Mouse (Mus musculus) 3134 (cell line): ENCODE measurements around the gene Pgls.

Experiments used
- DNase-seq: peaks from one replicate; pipeline ENCODE4 v3.0.0-alpha.2; 2011; ENCODE audit warnings: low spot score; ENCODE audit not compliant: insufficient read length; ENCODE audit errors: extremely low read depth

The Pgls gene

GRCm38 (mm10) chr8:71591471-71592373 is at the start of gene Pgls:
Gene Pgls (plus strand): TSS chr8:71592176.
- peak; percentile 95 for DNase-seq

GRCm38 (mm10) chr8:71542632-71543343 is 49.2 kb upstream of the Pgls start, which contains the start of gene Mvb12a:
Gene Mvb12a (plus strand): TSS chr8:71542922.
- DNase-seq = peak; percentile 93

- DNase-seq = no peak
These were observed 48.2 kb upstream of the Pgls start for GRCm38 (mm10) chr8:71543755-71544154.

GRCm38 (mm10) chr8:71545053-71545452 is 46.9 kb upstream of the Pgls start:
- no peak for DNase-seq

GRCm38 (mm10) chr8:71547590-71547989 is 44.4 kb upstream of the Pgls start:
- DNase-seq = no peak

- DNase-seq = no peak
These were observed 41.2 kb upstream of the Pgls start for GRCm38 (mm10) chr8:71550754-71551153.

- no peak for DNase-seq
These were observed 39.2 kb upstream of the Pgls start for GRCm38 (mm10) chr8:71552770-71553169.

- DNase-seq = no peak
These were observed 38.0 kb upstream of the Pgls start for GRCm38 (mm10) chr8:71554001-71554400.

GRCm38 (mm10) chr8:71554644-71555043 is 37.3 kb upstream of the Pgls start:
- no peak for DNase-seq

- no peak for DNase-seq
These were observed 33.7 kb upstream of the Pgls start, which contains the start of gene Tmem221 for GRCm38 (mm10) chr8:71558071-71558957. Gene Tmem221 (minus strand): TSS chr8:71558871.

- DNase-seq = no peak
These were observed 32.9 kb upstream of the Pgls start for GRCm38 (mm10) chr8:71558958-71559690.

GRCm38 (mm10) chr8:71560071-71560470 is 31.9 kb upstream of the Pgls start:
- no peak for DNase-seq

GRCm38 (mm10) chr8:71560765-71561164 is 31.2 kb upstream of the Pgls start:
- no peak for DNase-seq

GRCm38 (mm10) chr8:71561401-71561800 is 30.6 kb upstream of the Pgls start:
- peak; percentile 70 for DNase-seq

- peak; percentile 54 for DNase-seq
These were observed 29.2 kb upstream of the Pgls start for GRCm38 (mm10) chr8:71562751-71563150.

GRCm38 (mm10) chr8:71563992-71564391 is 28.0 kb upstream of the Pgls start:
- no peak for DNase-seq

GRCm38 (mm10) chr8:71566501-71566900 is 25.5 kb upstream of the Pgls start, which contains the start of gene Nxnl1:
Gene Nxnl1 (minus strand): TSS chr8:71566601.
- no peak for DNase-seq

- no peak for DNase-seq
These were observed 24.4 kb upstream of the Pgls start for GRCm38 (mm10) chr8:71567587-71567986.

GRCm38 (mm10) chr8:71568387-71568937 is 23.5 kb upstream of the Pgls start, which contains the start of gene Slc27a1:
Gene Slc27a1 (plus strand): TSS chr8:71568882.
- no peak for DNase-seq
